Mouse (Mus musculus): ENCODE measurements around the gene Zfp628.
A peak's percentile ranks its signal among the peaks of the same experiment; 100 is the strongest.

Zfp628 gene

DNA sequence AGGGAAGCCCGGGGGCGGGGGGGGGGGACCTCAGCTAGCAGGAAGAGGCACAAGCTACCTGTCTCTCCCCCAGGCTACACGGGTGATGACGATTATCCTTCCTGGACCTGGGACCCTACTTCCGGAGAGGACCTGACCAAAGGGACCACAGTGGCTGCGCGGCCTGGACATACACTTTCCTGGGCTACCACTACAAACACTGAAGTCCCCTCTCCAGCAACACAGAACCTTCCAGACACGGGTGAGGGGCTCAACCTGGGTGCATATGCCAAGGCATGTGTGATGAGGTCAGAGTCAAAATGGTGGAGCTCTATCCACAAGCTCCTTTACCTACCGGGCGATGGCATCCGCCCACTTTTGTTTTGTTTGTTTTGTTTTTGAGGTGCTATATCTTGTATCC lies 22.4 kb downstream of the Zfp628 start:
- DNase-seq (ENCODE audit: low read depth in 2 of 2, low spot score in 2 of 2) = no peak

DNA sequence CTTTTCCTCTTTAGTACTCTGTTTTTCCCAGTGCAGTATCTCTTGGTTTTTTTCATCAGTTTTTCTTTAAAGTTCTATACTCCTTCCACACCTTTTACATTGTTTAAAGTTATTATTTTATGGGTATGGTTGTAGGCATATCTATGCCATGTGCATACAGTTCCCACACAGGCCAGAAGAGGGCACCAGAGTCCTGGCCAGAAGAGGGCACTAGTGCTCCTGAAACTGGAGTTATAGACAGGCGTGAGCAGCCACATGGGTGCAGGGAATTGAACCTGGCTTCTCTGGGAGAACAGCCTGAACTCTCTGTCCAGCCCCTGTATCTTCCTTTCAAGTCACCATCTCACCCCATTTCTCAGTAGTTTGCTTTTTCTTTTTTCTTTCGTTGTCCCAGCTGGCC lies 23.4 kb downstream of the Zfp628 start:
- DNase-seq (ENCODE audit: low read depth in 2 of 2, low spot score in 2 of 2) = peak; percentile 76 to 81

DNA sequence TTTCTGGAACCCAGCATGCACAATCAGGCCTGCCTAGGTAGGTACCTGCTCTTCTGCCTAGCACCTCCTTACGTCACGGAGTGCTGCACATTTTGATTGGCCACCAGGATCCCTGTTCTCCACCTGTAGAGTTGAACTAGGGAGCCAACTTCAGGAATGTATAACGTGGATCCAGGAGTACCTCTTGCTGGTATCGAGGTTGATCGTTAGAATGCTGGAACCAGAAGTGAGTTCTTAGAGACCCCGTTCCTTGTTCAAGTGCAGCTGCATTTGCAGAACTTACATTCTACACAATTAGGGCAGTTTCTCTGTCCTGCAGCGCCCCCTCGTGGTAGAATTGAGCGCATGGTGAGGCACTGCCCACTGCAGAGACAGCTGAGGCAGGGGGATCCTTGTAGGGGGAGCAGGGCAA lies 25.1 kb downstream of the Zfp628 start:
- peak; percentile 87 to 91 for DNase-seq (ENCODE audit: low read depth in 2 of 2, low spot score in 2 of 2)

DNA sequence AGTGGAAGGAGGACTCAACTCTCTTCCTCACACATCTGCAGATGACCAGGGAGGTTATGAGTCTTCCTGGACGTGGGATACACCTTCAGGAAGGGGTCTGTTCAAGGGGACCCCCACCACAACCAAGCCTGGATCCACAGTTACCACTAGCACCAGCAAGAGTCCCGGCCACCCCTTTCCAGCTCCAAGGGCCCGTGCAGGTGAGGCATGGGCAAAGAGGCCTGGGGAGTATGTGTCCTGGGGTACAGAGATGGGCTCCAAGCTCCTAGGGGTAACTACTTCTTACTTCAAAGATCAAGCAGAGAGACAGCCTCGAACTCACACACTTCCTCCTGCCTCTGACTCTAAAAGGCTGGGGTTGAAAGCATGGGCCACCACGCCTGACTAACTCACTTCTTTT lies 27.7 kb downstream of the Zfp628 start:
- no peak for DNase-seq (ENCODE audit: low read depth in 2 of 2, low spot score in 2 of 2)

DNA sequence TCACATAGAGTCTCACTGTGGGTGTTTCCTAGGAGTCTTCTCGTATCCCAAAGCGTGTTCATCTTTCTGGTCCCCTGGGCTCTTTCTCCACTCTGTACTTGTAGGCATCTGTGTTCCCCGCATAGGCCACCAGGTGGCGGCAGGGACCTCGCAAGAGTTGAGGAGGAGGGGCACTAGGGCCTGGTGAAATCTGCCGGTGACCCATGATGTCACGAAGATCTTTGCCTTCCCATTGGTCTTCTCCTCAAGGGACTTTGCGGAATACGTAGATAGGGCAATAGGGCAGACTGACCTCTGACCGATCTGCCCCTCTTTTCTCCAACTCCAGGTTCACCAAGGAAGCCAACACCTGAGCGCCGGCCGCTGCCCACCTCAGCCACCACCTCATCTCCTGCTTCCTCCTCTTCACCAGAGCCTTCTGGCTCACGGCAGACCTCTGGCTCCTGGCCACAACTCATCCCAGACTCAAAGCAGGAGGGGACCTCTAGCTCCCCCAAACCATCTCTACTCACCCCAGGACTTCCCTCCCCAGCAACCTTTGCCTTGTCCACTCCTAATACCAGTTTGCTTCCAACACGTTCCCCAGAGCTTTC lies 28.3 kb downstream of the Zfp628 start:
- peak; percentile 92 to 94 for DNase-seq (ENCODE audit: low read depth in 2 of 2, low spot score in 2 of 2)

DNA sequence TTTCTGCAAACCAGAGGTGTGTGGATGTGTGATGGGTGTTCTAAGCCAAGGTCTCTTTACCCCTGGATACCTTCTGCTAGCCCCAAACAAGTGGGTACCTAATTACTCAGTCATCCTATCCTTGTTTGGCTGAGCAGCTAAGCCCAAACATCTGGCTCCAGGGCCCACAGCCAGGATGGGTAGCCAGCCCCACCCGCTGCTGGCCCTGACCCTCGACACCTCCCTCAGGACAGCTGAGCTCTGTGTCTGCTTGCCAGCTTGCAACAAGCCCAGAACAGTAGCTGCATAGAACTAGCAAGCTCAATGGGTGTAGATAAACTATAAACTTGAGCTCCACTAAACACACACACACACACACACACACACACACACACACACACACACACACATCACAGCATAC lies 32.8 kb downstream of the Zfp628 start:
- no peak for DNase-seq (ENCODE audit: low read depth in 2 of 2, low spot score in 2 of 2)

DNA sequence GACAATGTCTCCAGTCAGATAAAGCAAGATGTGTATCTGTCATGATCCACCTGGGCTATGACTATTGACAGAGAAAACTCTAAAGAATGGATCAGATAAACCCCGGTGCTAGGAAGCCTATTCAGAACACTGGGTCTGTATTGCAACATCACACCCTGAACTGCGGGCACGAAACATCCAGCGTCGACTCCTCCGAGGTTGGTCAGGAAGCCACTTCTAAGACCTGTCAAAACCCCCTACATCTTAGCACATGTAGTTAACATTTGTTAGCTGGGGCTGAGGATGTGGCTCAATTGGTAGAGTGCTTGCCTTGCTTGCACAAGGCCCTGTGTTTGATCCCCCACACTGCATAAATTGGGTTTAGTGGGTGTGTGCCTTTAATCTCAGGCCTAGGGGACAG lies 33.4 kb downstream of the Zfp628 start:
- peak; percentile 33 to 49 for DNase-seq (ENCODE audit: low read depth in 2 of 2, low spot score in 2 of 2)

DNA sequence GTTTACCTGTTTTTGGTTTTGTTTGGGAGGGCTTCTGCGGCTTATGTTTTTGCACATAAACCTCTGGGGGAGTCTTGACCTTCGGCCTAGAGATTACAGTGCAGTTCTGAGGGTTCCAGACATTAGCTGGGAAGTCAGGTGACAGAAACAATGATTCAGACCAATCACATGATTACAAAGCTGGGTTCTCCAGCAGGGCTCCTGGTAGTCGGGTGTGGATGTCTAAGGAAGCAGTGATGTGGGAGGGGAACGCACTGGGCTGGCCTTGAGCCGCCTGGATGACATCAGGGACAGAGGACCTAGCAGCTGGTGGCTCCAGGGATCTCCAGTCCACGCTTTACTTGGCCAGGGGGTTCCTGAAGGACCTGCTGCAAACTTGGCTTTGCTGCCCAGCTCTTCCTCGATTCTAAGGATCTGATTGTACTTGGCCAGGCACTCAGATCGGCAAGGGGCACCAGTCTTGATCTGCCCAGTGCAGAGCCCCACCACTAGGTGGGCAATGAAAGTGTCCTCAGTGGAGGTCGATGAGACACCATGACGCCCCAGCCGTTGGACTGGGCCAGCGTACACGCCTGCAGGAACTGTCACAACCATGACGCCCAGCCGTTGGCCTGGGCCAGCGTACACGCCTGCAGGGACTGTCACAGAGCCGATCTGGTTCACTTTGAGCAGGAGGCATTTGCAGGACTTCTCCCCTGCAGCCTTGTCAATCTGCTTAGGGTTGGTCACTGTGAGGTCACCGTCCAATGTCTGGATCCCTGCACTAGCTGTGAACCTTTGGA lies 35.7 kb downstream of the Zfp628 start:
- DNase-seq (ENCODE audit: low read depth in 2 of 2, low spot score in 2 of 2) = no peak

DNA sequence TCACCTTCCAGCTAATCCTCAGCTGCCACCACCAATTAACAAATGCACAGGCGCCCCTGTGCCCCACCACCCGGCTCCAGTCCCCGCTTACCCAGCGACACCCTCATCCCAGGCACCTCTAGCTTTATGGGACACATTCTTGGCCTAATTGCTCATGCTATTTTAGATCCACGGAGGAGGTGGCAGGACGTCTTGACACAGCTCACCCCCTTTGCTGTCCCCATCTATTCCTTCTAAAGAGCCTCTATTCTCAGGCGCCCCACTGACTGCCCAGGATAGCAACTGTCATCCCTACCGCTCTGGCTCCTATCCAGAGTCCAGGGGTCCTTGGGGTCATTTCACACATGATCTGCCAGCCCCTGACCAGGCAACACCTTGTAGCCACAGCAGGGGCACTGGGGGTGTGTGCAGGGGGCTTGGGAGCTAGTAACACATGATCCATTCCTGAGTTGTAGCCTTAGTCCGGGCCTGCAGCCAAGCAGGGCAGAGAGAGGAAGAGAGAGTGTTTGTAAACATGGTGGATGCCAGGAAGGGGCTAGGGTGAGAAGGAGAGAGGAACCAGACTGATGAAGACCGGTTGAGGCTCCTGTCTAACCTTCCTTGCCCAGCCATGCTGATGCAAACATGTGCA lies 38.9 kb downstream of the Zfp628 start:
- DNase-seq (ENCODE audit: low read depth in 2 of 2, low spot score in 2 of 2) = no peak

DNA sequence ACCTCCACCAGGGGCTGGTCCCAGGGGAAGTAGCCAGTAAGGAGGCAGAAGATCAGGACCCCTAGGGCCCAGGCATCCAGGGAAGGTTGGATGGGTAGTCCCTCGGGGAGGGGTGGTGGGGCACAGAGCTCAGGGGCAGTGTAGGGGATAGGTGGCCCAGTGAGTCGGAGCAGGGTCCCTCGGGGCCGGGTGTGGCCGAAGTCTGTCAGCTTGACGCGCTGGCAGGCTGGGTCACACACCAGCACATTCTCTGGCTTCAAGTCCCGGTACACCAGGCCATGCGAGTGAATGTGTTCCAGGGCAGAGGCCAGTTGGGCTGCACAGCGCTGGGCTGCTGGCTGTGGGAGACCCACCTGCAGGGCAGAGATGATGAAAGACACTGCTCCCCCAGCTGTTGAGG lies 42.3 kb downstream of the Zfp628 start:
- no peak for DNase-seq (ENCODE audit: low read depth in 2 of 2, low spot score in 2 of 2)

DNA sequence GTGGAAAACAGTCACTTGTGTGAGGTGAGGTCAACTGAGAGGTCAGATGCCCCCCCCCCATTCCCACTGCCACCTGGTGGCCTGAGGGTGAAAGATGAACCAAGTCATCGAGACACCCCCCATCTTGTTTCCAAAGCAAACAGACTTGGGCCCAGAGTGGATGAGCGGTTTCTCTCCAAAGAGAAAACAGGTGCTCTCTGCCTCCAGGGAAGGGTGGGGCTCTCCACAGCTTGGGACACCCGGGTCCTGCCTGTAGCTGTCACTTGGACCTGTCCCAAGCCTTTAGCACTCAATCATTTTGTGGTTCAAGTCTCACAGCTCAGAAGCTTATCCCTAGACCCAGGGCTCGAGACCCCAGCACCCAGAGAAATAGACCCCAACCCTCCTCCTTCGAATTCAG lies 48.5 kb downstream of the Zfp628 start:
- DNase-seq (ENCODE audit: low read depth in 2 of 2, low spot score in 2 of 2) = no peak

DNA sequence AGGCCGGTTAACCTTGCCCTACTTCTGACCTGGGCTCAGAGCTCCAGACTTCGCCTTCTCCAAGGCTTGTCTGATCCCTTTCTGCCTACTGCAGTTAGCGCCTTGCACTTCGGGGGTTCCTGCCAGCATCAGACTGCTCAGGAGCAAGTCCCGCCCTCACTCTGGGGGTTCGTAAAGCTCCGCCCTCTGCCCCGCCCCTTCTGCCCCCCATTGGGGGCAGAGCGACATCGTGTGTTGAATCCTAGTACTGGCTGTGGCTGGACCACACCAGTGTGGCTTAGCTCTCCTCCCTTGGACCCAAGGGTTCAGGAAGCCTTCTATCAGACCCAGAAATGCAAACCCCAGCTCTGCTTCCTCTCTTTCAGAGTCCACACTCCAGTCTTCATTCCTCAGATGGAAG lies 49.3 kb downstream of the Zfp628 start, which contains the start of gene Sbk2:
Gene Sbk2 (minus strand): TSS at position 135 of the 400 bp plus-strand sequence.
- DNase-seq (ENCODE audit: low read depth in 2 of 2, low spot score in 2 of 2) = peak; percentile 83 to 90

DNA sequence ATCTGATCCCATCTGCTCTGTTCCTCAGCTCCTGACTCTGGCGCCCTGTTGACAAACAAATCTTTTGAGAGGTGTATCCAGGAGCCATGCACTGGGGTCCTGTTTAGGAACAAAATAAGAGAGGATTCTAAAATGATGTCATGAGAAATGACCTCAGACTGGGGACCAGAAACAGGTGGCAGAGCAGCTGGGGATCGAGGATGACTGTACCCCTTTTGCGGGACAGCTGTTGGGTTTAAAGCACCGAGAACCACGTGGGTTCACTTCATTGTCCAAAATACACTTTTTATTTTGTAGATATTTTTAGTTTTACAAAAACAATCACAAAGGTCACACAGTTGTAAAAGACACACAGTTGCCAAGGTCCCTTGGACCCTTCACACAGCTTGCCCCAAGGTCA lies 50.0 kb downstream of the Zfp628 start:
- DNase-seq (ENCODE audit: low read depth in 2 of 2, low spot score in 2 of 2) = no peak

DNA sequence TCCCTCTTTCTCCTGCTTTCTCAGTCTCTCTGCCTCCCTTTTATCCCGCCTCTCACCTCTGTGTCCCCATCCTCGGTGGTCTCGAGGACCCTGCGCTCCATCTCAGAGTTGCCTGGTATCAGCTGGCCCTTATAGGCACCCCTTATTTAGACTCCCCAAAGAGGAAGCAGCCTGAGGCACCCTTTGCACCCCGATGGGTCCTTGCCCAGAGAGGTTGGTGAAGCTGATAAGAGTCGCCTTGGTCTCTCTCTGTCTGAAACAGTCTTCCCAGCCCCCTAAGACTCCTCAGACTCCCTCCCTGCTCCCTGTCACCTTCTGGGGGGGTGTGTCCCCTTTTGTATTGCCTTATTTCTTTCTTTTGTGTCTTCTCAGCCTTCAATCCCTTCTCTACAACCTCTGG lies 56.1 kb downstream of the Zfp628 start, which contains the start of gene Sbk3:
Gene Sbk3 (minus strand): TSS at position 101 of the 400 bp plus-strand sequence.
- DNase-seq (ENCODE audit: low read depth in 2 of 2, low spot score in 2 of 2) = no peak

Measured in CD8-positive naive resting alpha-beta T cell, adult 2 months (primary cell).